13 mouse cellular contexts compared by ENCODE assay signal in genomic region chr5:126257860-126258259, GRCm38 (mm10).
"Had no signal": no experiment of that assay in that cellular context is flagged by ENCODE, and none has a peak within 500 bp of the region (broad histone marks: within the 10 kb centered on the region; RNA-seq: fewer than 3 reads in every experiment).

No protein-coding gene starts in this region.

- H3K4me3 ChIP-seq: limb, embryonic 13.5 days; midbrain, embryonic 13.5 days; neural tube, embryonic 13.5 days; stomach, embryonic 15.5 days had no signal

- H3K4me1 ChIP-seq: limb, embryonic 13.5 days; midbrain, embryonic 13.5 days; neural tube, embryonic 13.5 days; stomach, embryonic 15.5 days had no signal

- H3K27me3 ChIP-seq: limb, embryonic 13.5 days; midbrain, embryonic 13.5 days; neural tube, embryonic 13.5 days; stomach, embryonic 15.5 days had no signal

- H3K27ac ChIP-seq: limb, embryonic 13.5 days; liver, embryonic 14.5 days; midbrain, embryonic 13.5 days; neural tube, embryonic 13.5 days; stomach, embryonic 15.5 days had no signal

- DNase-seq: kidney, adult 9 months; kidney, postnatal 10 days; left cerebral cortex, postnatal 4 days; lung, adult 18-20 months; retina, postnatal 1 day; right cerebral cortex, postnatal 14 days; thymus, adult 2 months; thymus, postnatal 25 days had no signal
